In the genomic region with DNA sequence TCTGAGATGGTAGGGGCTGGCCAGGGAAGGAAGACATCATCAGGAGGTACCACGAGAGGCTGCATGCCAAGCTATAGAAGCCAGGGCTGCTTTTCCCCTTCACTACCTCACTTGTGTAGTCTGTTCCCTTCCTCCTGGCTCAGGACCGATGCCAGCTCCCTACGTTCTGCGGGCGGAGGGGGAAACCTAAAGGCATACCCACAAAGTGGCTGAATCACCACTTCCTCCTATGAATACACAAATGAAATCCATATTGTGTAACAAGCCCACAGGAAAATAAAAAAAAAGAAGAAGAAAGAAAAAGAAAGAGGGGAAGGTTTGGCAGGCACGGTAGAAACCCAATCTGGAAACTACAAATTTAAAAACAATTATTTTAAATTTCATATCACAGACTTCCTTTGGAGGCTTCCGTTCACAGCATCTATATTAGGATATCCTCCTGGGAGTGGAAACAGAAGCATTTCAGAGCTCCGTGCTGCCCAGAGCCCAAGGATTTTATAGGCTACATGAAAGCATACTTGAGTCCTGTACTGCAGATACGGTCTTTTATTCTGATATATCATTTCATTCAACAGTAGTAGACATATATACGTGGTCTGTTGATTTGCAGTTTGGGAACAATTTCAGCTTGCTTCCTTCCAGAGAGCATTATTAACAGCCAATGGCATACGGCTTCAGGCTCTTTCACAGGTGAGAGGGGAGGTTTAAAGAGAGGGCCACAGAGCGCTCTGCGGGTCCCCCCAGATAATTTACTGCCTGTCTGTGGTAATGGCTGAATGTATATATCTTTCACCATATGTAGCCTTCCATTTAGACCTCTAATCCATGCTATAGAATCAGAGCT, we compare ENCODE assay signal across 8 mouse cellular contexts.
DNase-seq lines count a peak whose midpoint lies in the region; ATAC-seq lines count a peak whose summit lies in the region.

No protein-coding gene starts in this region.

- peak; percentile 8; the same call in 1 of the 2 replicates for ATAC-seq in neural tube, embryonic 11.5 days (ENCODE audit: insufficient read depth, low FRiP score, low TSS enrichment)
- ATAC-seq in limb, embryonic 15.5 days (ENCODE audit: insufficient number of reproducible peaks, low FRiP score, low TSS enrichment, low read depth) = no peak

- DNase-seq in neural tube, embryonic 11.5 days (ENCODE audit: low spot score) = no peak
- no peak for DNase-seq in neural tube, embryonic 10.5 days (ENCODE audit: extremely low spot score, low spot score)
- DNase-seq in heart, postnatal 10 days = peak; percentile 10 to 18
- peak; percentile 29 to 58 for DNase-seq in right cerebral cortex, postnatal 36 days (ENCODE audit: low spot score in 2 of 2)
- no peak for DNase-seq in urinary bladder, adult 18-20 months (ENCODE audit: low spot score in 2 of 2)
- DNase-seq in adrenal gland, adult 2 months = no peak
- no peak for DNase-seq in embryo, embryonic 11 days

- no peak overlapping the region for H3K4me2 ChIP-seq in neural tube, embryonic 11.5 days (ENCODE audit: low read depth)
- peak overlapping the region; percentile 12; the same call in 1 of the 2 replicates for H3K4me2 ChIP-seq in limb, embryonic 15.5 days

- H3K27ac ChIP-seq in neural tube, embryonic 11.5 days (ENCODE audit: low read depth, low read length) = no peak overlapping the region
- H3K27ac ChIP-seq in limb, embryonic 15.5 days = peak overlapping the region; percentile 28; the same call in 1 of the 2 replicates

- H3K4me1 ChIP-seq in neural tube, embryonic 11.5 days (ENCODE audit: control insufficient read depth, insufficient read depth, low read length) = peaks cover 9% of the 10 kb centered on the region
- peaks cover 13% of the 10 kb centered on the region for H3K4me1 ChIP-seq in limb, embryonic 15.5 days

- 53% methylated on average over 13 of the region's 13 CpGs for WGBS in neural tube, embryonic 11.5 days
- WGBS in limb, embryonic 15.5 days = 19% methylated on average over 13 of the region's 13 CpGs

- H3K9ac ChIP-seq in neural tube, embryonic 11.5 days (ENCODE audit: low read length) = no peak overlapping the region
- H3K9ac ChIP-seq in limb, embryonic 15.5 days = no peak overlapping the region

- intact Hi-C loops in heart, postnatal 10 days (cut with DNase I) = loop anchor here (5.0 kb wide), 2 partner anchors 76 to 219 kb away; no protein-coding TSS in a partner anchor

- H3K36me3 ChIP-seq in neural tube, embryonic 11.5 days (ENCODE audit: control insufficient read depth, insufficient read depth, low read length) = no peaks in the 10 kb centered on the region
- H3K36me3 ChIP-seq in limb, embryonic 15.5 days = no peaks in the 10 kb centered on the region

- H3K4me3 ChIP-seq in neural tube, embryonic 11.5 days (ENCODE audit: low read depth, low read length) = no peak overlapping the region
- H3K4me3 ChIP-seq in limb, embryonic 15.5 days = no peak overlapping the region

- no peaks in the 10 kb centered on the region for H3K9me3 ChIP-seq in neural tube, embryonic 11.5 days (ENCODE audit: control insufficient read depth, low read length)
- no peaks in the 10 kb centered on the region for H3K9me3 ChIP-seq in limb, embryonic 15.5 days

- peaks cover 29% of the 10 kb centered on the region for H3K27me3 ChIP-seq in neural tube, embryonic 11.5 days (ENCODE audit: control insufficient read depth, insufficient read depth, low read length)
- H3K27me3 ChIP-seq in limb, embryonic 15.5 days = 0 out of 2 replicates have a peak, but pooled peaks cover 5% of the 10 kb centered on the region

Comparison
In these comparisons a context has a peak if more than half of its experiments do, and no peak if none do; other contexts are left out.
1. DNase-seq: peak in heart, postnatal 10 days (2 of 2) and right cerebral cortex, postnatal 36 days (2 of 2); none in neural tube, embryonic 11.5 days (single experiment), neural tube, embryonic 10.5 days (single experiment), urinary bladder, adult 18-20 months (0 of 2), adrenal gland, adult 2 months (single experiment) and embryo, embryonic 11 days (single experiment).